Mouse (Mus musculus) embryo, embryonic 11 days (tissue): ENCODE measurements around the gene Cfap77.
"Not testable (repeated sequence)": the region's sequence is repeated elsewhere in the genome, so short reads cannot be mapped to it uniquely, and the experiment has no call there.

Experiments
- DNase-seq: peaks from one replicate; pipeline ENCODE4 v3.0.0-alpha.2; 2015

Gene Cfap77

GRCm38 (mm10) chr2:29054991-29055390 is at the start of gene Cfap77:
Gene Cfap77, minus strand, starts transcription at chr2:29055066.
- peak; percentile 82 for DNase-seq

DNA sequence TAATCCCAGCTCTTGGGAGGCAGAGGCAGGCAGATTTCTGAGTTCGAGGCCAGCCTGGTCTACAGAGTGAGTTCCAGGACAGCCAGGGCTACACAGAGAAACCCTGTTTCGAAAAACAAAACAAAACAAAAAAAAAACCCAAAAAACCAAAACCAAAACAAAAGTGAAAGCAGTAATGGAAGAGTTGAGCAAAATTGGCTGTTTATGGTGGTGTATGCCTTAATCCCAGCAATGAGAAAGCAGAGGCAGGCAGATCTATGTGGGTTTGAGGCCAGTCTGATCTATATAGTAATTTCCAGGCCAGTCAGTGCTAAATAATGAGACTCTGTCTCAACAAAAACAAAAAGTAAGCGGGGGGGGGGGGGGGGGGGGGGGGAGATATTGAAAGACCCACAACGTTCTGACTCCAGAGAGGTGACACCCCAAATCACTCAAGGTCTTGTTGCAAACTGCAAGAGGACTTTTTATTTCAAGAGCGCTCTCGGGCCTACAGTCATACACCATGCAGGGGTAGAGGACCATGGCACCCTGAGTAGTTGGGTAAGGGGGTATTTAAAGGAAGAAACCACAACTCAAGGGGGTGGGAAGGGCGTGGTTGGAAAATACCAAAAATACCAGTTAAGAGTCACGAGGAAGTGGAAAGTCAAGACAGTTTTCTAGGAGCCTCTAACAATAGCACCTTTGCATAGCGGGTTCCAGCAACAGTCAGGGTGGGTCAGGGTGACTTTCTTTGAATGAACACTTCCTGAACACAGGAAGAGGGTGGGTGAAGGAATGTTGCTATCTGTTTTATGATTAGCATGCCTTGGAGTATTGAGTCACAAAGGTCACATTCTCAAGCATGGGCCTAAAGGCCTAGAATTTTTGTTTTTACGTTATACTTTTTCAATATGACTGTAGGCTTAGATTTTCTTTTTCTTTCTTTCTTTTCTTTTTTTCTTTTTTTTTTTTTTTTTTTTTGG is 47.8 kb upstream of the Cfap77 start:
- not testable (repeated sequence) for DNase-seq

GRCm38 (mm10) chr2:29100822-29101534 is 46.1 kb upstream of the Cfap77 start:
- no peak for DNase-seq

DNA sequence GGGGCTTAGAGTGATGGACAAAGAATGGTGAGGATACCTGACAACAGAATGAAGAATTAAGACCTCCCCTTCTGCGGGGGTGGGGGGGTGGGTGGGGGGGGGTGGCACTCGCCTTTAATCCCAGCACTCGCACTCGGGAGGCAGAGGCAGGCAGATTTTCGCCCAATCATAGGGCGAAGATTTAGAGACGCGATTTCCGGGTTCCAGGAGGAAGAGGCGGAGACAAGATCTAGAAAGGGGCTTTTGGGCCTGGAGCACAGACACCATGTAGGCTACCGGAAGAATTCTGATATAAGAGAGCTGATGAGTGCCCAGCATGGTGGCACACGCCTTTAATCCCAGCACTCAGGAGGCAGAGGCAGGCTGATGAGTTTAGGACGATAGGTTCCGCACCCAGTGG is 44.8 kb upstream of the Cfap77 start:
- DNase-seq = no peak

DNA sequence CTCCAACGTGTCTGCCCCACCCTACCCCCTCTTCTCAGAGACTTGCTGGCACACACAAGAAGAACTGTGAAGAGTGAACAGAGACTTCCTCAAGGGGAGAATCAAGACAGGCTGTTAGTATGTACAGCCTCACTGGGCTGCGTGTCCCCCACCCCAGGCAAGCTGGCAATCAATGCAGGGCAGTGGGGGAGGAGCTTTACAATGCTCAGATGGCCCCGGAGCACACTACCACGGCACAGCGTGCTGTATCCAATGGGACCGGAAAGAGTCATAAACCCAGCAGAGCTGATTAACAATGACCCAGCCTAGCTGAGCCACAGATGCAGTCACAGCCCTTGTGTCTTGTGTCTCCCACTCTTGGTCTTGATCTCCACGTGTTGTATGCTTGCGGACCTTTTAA is 43.9 kb upstream of the Cfap77 start:
- peak; percentile 14 for DNase-seq

GRCm38 (mm10) chr2:29097955-29098354 is 43.1 kb upstream of the Cfap77 start:
- not testable (repeated sequence) for DNase-seq

DNA sequence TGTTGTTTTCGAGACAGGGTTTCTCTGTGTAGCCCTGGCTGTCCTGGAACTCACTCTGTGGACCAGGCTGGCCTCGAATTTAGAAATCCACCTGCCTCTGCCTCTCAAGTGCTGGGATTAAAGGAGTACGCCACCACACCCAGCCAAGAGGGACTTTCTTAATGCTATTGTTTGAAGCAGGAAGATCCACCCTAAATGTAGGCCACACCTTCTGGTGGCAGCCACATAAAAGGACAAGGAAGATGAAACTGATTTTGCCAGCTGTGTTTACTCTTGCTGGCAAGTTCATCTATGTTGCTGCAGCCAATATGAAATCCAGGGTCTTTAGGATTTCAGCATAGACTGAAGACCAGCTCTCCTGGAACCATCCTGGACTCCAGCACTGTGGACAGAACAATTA is 42.6 kb upstream of the Cfap77 start:
- no peak for DNase-seq

- DNase-seq = no peak
Measured at GRCm38 (mm10) chr2:29096751-29097150, 41.9 kb upstream of the Cfap77 start.

DNA sequence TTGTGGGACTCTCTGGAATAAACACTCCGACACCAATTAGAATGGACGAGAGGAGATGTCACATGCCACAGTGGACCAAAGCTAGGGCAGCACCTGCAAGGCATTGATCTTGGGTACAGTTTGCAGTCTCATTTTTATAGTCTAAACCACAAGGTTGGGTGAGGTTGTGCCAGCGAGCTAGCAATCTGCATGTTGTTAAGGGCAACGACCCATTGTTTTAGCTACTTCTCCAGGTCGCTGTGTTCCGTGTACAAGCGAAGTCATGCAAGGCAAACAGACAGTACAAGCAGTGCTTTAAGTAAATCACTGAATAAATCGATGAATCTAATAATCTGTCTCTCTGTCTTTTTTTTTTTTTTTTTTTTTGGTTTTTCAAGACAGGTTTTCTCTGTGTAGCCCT is 40.8 kb upstream of the Cfap77 start:
- no peak for DNase-seq

DNA sequence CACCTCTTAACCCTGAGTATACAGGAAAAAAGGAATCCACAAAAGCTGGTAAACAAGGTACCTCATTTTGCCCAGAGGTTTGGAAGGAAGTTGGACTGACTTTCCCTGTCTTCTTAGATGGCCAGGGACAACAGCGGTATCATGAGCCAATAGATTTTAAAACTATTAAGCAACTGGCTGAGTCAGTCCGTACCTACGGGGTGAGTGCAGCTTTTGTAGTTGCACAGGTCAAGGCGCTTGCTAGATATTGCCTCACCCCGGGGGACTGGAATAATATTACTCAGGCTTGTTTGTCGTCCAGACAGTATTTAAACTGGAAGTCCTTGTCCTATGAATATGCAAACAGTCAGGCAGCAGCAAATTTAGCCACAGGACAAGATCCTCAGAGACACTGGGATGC is 34.4 kb upstream of the Cfap77 start:
- not testable (repeated sequence) for DNase-seq

GRCm38 (mm10) chr2:29086026-29086425 is 31.2 kb upstream of the Cfap77 start:
- no peak for DNase-seq

GRCm38 (mm10) chr2:29081965-29082364 is 27.1 kb upstream of the Cfap77 start:
- DNase-seq = no peak

DNA sequence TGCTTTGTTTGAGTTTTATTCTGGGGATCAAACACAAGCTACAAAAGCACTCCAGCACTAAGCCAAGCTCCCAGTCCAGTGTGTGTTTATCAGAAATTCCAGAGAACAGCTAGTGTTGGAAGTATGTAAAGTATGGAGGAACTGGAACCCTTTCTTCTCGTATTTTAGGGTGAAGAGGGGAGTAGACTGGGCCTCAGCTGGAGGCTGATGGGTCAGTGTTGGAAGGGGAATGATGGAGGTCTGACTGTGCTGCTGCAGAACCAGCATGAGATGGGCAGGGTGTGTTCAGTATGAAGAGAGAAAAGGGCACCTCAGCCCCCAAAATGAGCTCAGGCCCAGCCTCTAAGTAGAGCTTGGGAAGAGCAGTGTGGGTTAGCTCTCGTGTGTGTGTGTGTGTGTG is 21.4 kb upstream of the Cfap77 start:
- no peak for DNase-seq

DNA sequence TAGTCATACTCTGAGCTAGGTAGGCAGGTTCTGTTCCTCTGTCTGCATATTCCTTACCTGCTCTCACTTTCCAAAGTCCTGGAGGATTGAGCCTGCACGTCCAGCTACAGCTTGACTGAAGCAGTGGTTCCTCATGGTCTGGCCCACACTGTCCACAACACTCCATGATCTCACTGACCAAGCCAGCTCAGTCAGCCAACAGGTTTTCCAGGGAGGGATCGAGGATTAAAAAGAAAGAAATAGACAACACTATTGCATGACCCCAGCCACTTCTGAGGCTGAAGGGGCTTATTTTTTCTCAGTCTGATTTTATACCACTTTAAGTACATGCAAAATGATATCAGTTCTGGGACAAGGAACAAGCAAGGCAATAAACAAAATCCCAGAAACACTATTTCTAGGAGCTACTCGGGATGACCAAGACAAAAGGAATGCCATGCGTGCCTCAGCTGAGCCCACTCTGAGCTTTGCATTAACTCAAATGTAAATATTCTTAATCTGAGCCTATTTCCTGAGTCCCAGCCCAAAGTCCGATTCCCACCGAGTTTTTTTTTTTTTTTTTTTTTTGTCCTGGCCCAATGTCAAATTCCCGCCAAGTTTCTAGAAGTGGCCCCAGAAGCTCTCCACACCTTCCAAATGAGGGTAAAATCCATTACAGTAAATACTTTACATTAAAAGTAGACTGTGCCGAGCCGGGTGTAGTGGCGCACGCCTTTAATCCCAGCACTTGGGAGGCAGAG is 20.6 kb upstream of the Cfap77 start:
- DNase-seq = no peak

DNA sequence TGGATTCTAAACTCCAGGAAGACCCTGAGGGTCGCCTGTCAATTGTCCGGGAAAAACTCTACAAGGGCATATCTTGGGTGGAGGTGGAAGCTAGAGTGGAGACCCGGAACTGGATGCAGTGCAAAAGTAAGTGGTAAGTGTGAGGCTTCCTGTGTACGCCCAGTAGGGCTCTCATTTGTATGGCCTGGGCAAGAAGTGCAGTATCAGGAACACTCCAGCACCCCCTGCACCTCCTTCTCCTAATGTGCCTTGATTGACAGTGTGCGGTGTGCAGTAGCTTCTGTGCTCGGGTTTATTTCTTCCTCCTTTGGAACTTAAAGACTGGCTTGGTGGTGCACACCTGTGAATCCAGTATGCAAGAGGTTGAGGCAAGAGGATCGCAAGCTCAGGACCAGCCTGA is 19.8 kb upstream of the Cfap77 start:
- no peak for DNase-seq

DNA sequence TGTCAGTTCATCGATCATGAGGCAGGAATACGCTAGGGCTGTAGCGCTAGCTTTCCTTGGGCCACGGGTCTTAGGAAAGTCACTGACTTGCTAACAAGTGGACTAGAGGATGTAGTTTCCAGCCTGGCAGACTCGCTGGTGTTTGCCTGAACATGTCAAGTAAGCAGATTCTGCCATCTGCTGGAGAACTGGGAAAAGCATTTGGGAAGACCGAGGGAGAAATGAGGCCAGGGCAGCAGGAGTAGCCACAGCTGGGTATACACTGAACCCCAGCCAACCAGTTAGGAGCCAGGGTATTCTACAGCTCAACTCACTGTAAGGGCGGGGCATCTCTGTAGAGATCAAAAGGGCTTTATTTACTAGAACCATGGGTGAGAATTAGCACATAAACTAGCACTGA is 11.5 kb upstream of the Cfap77 start:
- DNase-seq = peak; percentile 67

DNA sequence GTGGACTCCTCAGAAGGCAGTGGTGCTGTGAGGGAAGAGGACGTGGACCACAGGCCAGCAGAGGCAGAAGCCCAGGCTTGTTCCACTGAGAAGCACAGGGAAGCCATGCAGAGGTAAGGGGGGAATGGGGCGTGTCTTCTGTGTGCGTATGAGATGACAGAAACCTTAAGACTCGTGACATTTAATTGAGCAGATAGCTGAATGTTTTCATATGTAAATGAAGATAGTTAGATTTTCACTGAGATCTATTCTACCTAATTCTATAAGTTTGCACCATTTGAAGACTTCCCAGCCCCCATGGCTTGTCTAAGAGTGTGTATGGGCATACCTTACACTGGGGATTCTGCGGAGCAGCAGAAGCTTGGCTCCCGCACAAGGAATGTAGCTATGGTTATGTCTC is 10.9 kb upstream of the Cfap77 start:
- DNase-seq = no peak

GRCm38 (mm10) chr2:29060135-29060597 is 5.3 kb upstream of the Cfap77 start, which contains the start of gene Ttf1:
Gene Ttf1, plus strand, starts transcription at chr2:29060262.
- peak; percentile 98 for DNase-seq

DNA sequence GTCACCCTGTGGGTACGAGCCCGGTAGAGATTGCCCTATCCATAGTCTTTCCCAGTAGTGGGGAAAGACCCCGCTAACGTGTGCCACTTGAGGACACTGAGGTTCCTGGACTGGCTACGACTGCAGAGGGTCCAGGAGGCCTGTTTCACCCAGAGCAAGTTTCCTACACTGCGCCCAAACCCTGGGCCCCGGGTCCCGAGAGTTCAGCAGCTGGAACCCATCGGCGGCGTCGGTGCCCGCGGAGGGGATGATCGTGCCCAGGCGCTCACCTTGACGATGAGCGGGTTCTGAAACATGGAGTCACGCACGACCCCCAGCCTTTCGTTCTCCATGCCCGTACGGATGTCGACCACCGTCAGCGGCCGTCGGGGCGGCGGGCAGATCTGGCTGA is 326 bp downstream of the Cfap77 start:
- DNase-seq = no peak

GRCm38 (mm10) chr2:29053802-29054544 is 893 bp downstream of the Cfap77 start:
- DNase-seq = peak; percentile 80

DNA sequence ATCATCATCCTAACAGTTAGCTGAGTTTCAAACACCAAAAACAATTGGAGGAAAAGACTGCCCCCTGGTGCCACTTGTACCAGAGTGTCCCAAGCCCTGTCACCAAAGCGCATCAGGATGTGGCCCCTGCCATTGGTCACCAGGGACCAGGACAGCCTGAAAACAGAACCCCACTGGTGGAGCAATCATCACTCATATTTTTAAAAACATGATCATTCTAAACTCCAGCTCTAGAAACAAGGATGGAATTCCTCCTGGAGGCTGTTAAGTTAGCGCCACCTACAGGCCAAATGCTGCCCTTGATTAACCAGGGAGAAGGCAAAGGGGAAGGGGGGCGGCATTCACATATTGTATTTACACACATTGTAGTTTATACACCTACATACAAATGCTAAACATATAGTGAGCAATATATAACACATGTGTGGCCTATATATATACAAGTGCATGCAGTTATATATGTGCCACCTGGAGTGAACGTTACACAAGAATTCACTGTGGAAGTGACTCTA is 1.9 kb downstream of the Cfap77 start:
- peak; percentile 80 for DNase-seq

DNA sequence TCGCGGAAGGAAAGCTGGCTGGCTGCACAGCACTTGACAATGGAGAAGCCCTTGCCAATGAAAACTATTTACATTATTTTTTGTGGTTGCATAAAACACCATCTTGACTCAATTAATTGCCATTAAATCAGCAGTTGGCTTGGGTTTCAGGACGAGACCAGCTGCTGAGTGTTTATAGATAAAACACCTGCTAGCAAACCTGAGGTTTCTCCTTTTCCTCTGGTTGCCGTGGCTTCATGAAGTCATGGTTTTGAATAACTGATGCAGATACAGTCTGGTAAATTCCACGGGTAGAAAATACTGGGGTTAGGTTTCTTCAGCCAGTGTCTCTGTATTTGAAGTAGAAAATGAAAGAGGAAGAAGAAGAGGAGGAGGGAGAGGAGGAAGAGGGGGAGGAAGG is 2.9 kb downstream of the Cfap77 start:
- no peak for DNase-seq
